Mouse (Mus musculus): ENCODE measurements around the gene Unc5b.

DNA sequence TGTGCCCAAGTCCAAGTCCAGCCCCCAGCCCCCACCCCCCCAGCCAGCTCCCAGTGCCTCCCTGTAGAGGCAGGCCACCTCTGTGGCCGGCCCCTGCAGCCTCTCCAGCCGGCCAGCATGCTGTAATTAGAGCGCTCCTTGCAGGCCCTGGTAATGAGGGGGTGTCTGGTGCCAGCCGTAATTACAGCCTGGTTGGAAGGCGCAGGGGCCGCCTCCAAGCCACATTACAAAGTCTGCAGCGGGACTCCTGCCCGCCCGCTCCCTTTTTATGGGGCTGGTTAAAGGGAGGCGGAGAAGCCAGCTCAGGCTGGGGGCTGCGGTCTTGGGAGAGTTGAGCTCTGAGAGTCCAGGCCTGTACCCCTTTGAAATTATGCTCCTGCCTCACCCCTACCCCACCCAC is 37.0 kb downstream of the Unc5b start:
- no peak for TF ChIP-seq CTCF (IDR thresholded peaks at IDR 0.05; ENCODE audit: control insufficient read depth, insufficient read depth, low read length)
- no peak for TF ChIP-seq POLR2A (IDR thresholded peaks at IDR 0.05; ENCODE audit: borderline replicate concordance, control insufficient read depth, low read depth, low read length)
